Mouse (Mus musculus) testis, adult 2 months (tissue): ENCODE results near the gene C1qb. TPM values are rescaled to one million over a fixed set of nuclear protein-coding genes. Genes with fewer than 3 reads are reported as not detected.

Experiments used
- H3K27ac ChIP-seq: fragments of 200-500 bp; 2 replicates; pipeline ENCODE4 v1.5.1; 2012; ENCODE audit warnings: low read depth, low read length; ENCODE audit not compliant: control insufficient read depth, insufficient read depth
- H3K27me3 ChIP-seq: fragments of 200-500 bp; 2 replicates; pipeline ENCODE4 v1.6.1; 2012; ENCODE audit warnings: mild to moderate bottlenecking, low read length, moderate library complexity; ENCODE audit not compliant: control insufficient read depth, insufficient read depth
- H3K36me3 ChIP-seq: fragments of 200-500 bp; 2 replicates; pipeline ENCODE4 v1.6.1; 2012; ENCODE audit warnings: mild to moderate bottlenecking, low read length; ENCODE audit not compliant: control insufficient read depth, insufficient read depth
- H3K4me1 ChIP-seq: fragments of 200-500 bp; 2 replicates; pipeline ENCODE4 v1.6.1; 2012; ENCODE audit warnings: low read length; ENCODE audit not compliant: control insufficient read depth, insufficient read depth
- H3K4me3 ChIP-seq: fragments of 200-500 bp; 2 replicates; pipeline ENCODE4 v1.5.1; 2012; ENCODE audit warnings: low read depth, mild to moderate bottlenecking, low read length, moderate library complexity, mixed read lengths; ENCODE audit not compliant: control insufficient read depth
- CTCF ChIP-seq: fragments of 200-500 bp; IDR thresholded peaks from 2 replicates; pipeline ENCODE4 v1.5.1; 2012; ENCODE audit warnings: low read depth, mild to moderate bottlenecking, inconsistent platforms, low read length, moderate library complexity; ENCODE audit not compliant: control insufficient read depth, insufficient read depth, insufficient replicate concordance
- POLR2A ChIP-seq: fragments of 200-500 bp; IDR thresholded peaks from 2 replicates; pipeline ENCODE4 v1.6.1; 2012; ENCODE audit warnings: low read depth, mild to moderate bottlenecking, inconsistent platforms, low read length, moderate library complexity; ENCODE audit not compliant: control insufficient read depth
- polyA plus RNA-seq: library from polyadenylated mRNA; depleted of rRNA; stranded (reverse); fragments of >200 nt; gene quantifications from 2 replicates; pipeline ENCODE4 v1.2.3, GENCODE M21; 2012

The C1qb gene
- polyA plus RNA-seq, 1 experiment = 18.9 TPM

- no peaks in the 10 kb centered on the region for H3K27me3 ChIP-seq
- no peak for TF ChIP-seq POLR2A
- peak; percentile 80; the same call in 1 of the 2 replicates for TF ChIP-seq CTCF
- H3K27ac ChIP-seq = no peak overlapping the region
- no peak overlapping the region for H3K4me3 ChIP-seq
- H3K36me3 ChIP-seq = no peaks in the 10 kb centered on the region
- peaks cover 16% of the 10 kb centered on the region for H3K4me1 ChIP-seq
Measured at GRCm38 (mm10) chr4:136860022-136860421, 26.0 kb downstream of the C1qb start.

DNA sequence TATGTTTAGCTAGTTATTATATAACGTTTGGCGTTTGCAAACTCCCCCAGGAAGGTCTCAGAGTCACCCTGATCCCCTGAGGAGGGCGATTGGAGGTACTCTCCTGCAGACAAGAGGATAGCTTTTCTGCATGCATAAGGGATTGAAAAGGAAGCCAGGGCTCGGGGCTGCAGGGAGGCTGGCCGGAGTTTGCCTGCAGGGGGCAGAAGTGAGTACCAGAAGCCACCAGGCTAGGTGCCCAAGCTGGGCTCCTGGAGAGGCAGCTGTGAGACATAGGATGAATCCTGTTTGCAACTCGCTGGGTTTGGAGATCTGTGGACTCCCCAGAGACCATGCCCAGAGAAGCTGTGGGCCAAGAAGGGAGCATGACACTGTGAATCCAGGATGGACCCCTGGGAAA is 30.9 kb downstream of the C1qb start:
- Histone ChIP-seq H3K27me3 (no peaks in the 10 kb centered on the region), H3K4me3 (no peak overlapping the region), H3K27ac (no peak overlapping the region), H3K36me3 (no peaks in the 10 kb centered on the region), H3K4me1 (peaks cover 7% of the 10 kb centered on the region)
- TF ChIP-seq CTCF = peak; percentile 59; the same call in 1 of the 2 replicates
- no peak for TF ChIP-seq POLR2A

- Histone ChIP-seq H3K36me3 (no peaks in the 10 kb centered on the region), H3K4me1 (peaks cover 7% of the 10 kb centered on the region), H3K27me3 (no peaks in the 10 kb centered on the region), H3K27ac (no peak overlapping the region), H3K4me3 (no peak overlapping the region)
- TF ChIP-seq CTCF (no peak), POLR2A (no peak)
Measured at GRCm38 (mm10) chr4:136852989-136853388, 33.0 kb downstream of the C1qb start.

GRCm38 (mm10) chr4:136852119-136852518 is 33.9 kb downstream of the C1qb start:
- Histone ChIP-seq H3K27ac (no peak overlapping the region), H3K36me3 (no peaks in the 10 kb centered on the region), H3K4me3 (no peak overlapping the region), H3K4me1 (peaks cover 7% of the 10 kb centered on the region), H3K27me3 (no peaks in the 10 kb centered on the region)
- TF ChIP-seq CTCF (no peak), POLR2A (no peak)

DNA sequence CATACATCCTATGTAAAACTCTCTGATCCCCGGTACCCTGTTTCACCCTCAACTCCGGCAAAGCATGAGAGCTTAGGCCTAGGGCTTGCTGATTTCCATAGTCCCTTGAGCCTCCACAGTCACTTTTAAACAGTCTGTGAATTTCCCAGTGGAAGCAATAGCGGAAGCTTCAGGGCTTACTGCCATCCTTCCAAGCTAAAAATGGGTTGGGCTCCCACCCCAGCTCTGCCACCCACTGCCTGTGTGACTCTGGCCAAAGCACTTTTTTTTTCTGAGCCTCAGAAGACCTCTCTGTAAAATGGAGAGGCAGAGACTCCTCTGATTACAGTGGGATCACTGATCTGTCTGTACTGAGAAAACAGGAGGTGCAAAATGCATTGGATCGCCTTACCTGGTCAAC is 37.4 kb downstream of the C1qb start:
- no peak overlapping the region for H3K27ac ChIP-seq
- TF ChIP-seq CTCF (no peak), POLR2A (no peak)

GRCm38 (mm10) chr4:136847166-136847565 is 38.8 kb downstream of the C1qb start:
- Histone ChIP-seq H3K4me3 (no peak overlapping the region), H3K27ac (no peak overlapping the region), H3K36me3 (no peaks in the 10 kb centered on the region), H3K27me3 (no peaks in the 10 kb centered on the region), H3K4me1 (no peaks in the 10 kb centered on the region)
- TF ChIP-seq POLR2A = no peak
- no peak for TF ChIP-seq CTCF

More for the DNA sequence above, 37.4 kb downstream of the C1qb start:
- no peak overlapping the region for H3K4me3 ChIP-seq
- H3K27me3 ChIP-seq = no peaks in the 10 kb centered on the region
- H3K4me1 ChIP-seq = no peaks in the 10 kb centered on the region
- no peaks in the 10 kb centered on the region for H3K36me3 ChIP-seq

- Histone ChIP-seq H3K4me3 (no peak overlapping the region), H3K4me1 (no peaks in the 10 kb centered on the region), H3K36me3 (no peaks in the 10 kb centered on the region), H3K27me3 (no peaks in the 10 kb centered on the region), H3K27ac (no peak overlapping the region)
- TF ChIP-seq POLR2A (no peak), CTCF (no peak)
Measured at GRCm38 (mm10) chr4:136842802-136843201, 43.2 kb downstream of the C1qb start.

DNA sequence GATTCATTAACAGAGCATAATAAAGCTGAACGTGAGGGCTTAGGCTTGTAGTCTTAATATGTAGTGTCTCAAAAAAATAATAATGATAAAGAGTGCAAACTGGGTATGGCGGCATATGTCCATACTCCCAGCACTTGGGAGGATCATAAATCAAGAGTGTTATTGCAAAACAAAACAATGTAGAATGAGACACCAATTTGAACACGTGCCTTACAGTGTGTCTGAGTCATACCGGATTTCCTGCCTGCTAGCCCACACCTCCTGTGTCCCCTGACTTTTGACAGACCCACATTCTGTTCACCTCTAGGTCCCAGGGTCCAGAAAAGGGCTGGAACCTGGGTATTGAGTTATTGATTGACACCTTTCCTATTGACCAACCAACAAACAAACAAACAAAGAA is 44.0 kb downstream of the C1qb start:
- Histone ChIP-seq H3K36me3 (no peaks in the 10 kb centered on the region), H3K4me3 (no peak overlapping the region), H3K4me1 (no peaks in the 10 kb centered on the region), H3K27ac (no peak overlapping the region), H3K27me3 (no peaks in the 10 kb centered on the region)
- no peak for TF ChIP-seq CTCF
- TF ChIP-seq POLR2A = no peak
